Mouse (Mus musculus) limb, embryonic 14.5 days (tissue): Measurements from ENCODE around the gene Padi1. TPM values are rescaled to one million over a fixed set of nuclear protein-coding genes. Genes with fewer than 3 reads are reported as not detected.

Source experiments
- ATAC-seq: fragments of 200-750 bp; cut with Nextera tagmentation; 2 replicates; pipeline ENCODE4 v1.8.0; 2017; ENCODE audit warnings: low read depth, moderate number of reproducible peaks, moderate TSS enrichment; ENCODE audit not compliant: low FRiP score
- DNase-seq: peaks from one replicate; pipeline ENCODE4 v3.0.0-alpha.2; 2015; ENCODE audit warnings: low spot score
- H3K27ac ChIP-seq: fragments of 300-500 bp; sonication (generic); replicated peaks from 2 replicates; pipeline ENCODE4 v1.5.1; 2014; ENCODE audit warnings: low read depth, mild to moderate bottlenecking, low read length, moderate library complexity, mixed read lengths
- H3K27me3 ChIP-seq: fragments of 300-500 bp; sonication (generic); 2 replicates; pipeline ENCODE4 v1.6.1; 2014; ENCODE audit warnings: low read length, mixed read lengths; ENCODE audit not compliant: control insufficient read depth, insufficient read depth
- H3K36me3 ChIP-seq: fragments of 300-500 bp; sonication (generic); 2 replicates; pipeline ENCODE4 v1.6.1; 2014; ENCODE audit warnings: mild to moderate bottlenecking, low read length, moderate library complexity, mixed read lengths; ENCODE audit not compliant: control insufficient read depth, insufficient read depth
- H3K4me1 ChIP-seq: fragments of 300-500 bp; sonication (generic); 2 replicates; pipeline ENCODE4 v1.6.1; 2014; ENCODE audit warnings: antibody characterized with exemption, low read length, mixed read lengths; ENCODE audit not compliant: control insufficient read depth, insufficient read depth
- H3K4me2 ChIP-seq: fragments of 300-500 bp; sonication (generic); replicated peaks from 2 replicates; pipeline ENCODE4 v1.6.1; 2014; ENCODE audit warnings: low read depth, mild to moderate bottlenecking, low read length, moderate library complexity; ENCODE audit not compliant: severe bottlenecking
- H3K4me3 ChIP-seq: fragments of 300-500 bp; sonication (generic); replicated peaks from 2 replicates; pipeline ENCODE4 v1.5.1; 2014; ENCODE audit warnings: low read length
- H3K9ac ChIP-seq: fragments of 300-500 bp; sonication (generic); 2 replicates; pipeline ENCODE4 v1.6.1; 2014; ENCODE audit warnings: mild to moderate bottlenecking, low read depth, low read length, moderate library complexity; ENCODE audit not compliant: severe bottlenecking
- H3K9me3 ChIP-seq: fragments of 300-500 bp; sonication (generic); 2 replicates; pipeline ENCODE4 v1.6.1; 2016; ENCODE audit warnings: low read length; ENCODE audit not compliant: control insufficient read depth
- POLR2A ChIP-seq: fragments of 200-500 bp; IDR thresholded peaks from 2 replicates; pipeline ENCODE4 v1.8.0; 2012; ENCODE audit warnings: inconsistent platforms, mild to moderate bottlenecking, moderate library complexity, borderline replicate concordance; ENCODE audit not compliant: insufficient read depth, insufficient read length; ENCODE audit errors: extremely low read depth
- WGBS: fragments of 180-500 bp; shearing (Covaris S2); extraction: QIAGEN DNeasy Blood & Tissue Kit; methylation state at CpG from one replicate; pipeline ENCODE4 v1.1.7; 2014; 5-methylcytosine and 5-hydroxymethylcytosine counted together
- polyA plus RNA-seq, 2 experiments: library from polyadenylated mRNA; depleted of rRNA in 1 of 2; stranded (reverse) in 1 of 2; unstranded in 1 of 2; fragments of >200 nt; fragmentation: Nextera tagmentation in 1 of 2; extraction: Ambion mirVana in 1 of 2; gene quantifications; 2 replicates each; pipeline versions ENCODE4 v1.2.1 to v1.2.3; 2012 to 2014

The Padi1 gene
- polyA plus RNA-seq, 2 experiments = 0.10 to 0.25 TPM

- DNase-seq (no peak), ATAC-seq (no peak)
- Histone ChIP-seq H3K4me3 (no peak overlapping the region), H3K36me3 (no peaks in the 10 kb centered on the region), H3K4me2 (no peak overlapping the region), H3K9me3 (no peaks in the 10 kb centered on the region), H3K9ac (no peak overlapping the region), H3K27ac (no peak overlapping the region), H3K27me3 (no peaks in the 10 kb centered on the region), H3K4me1 (no peaks in the 10 kb centered on the region)
- 86% methylated on average over 6 of the region's 6 CpGs for WGBS
- no peak for TF ChIP-seq POLR2A
Measured at GRCm38 (mm10) chr4:140788264-140788663, 57.3 kb downstream of the Padi1 start.

GRCm38 (mm10) chr4:140787414-140787813, 58.2 kb downstream of the Padi1 start:
- H3K4me3 ChIP-seq = no peak overlapping the region
- H3K36me3 ChIP-seq = no peaks in the 10 kb centered on the region
- no peaks in the 10 kb centered on the region for H3K27me3 ChIP-seq
- 58% methylated on average over 4 of the region's 4 CpGs for WGBS
- DNase-seq = no peak
- H3K27ac ChIP-seq = no peak overlapping the region
- no peak for ATAC-seq
- no peak for TF ChIP-seq POLR2A
- no peak overlapping the region for H3K9ac ChIP-seq
- H3K9me3 ChIP-seq = no peaks in the 10 kb centered on the region
- H3K4me2 ChIP-seq = no peak overlapping the region
- H3K4me1 ChIP-seq = no peaks in the 10 kb centered on the region

- Histone ChIP-seq H3K4me2 (no peak overlapping the region), H3K27me3 (no peaks in the 10 kb centered on the region), H3K36me3 (no peaks in the 10 kb centered on the region), H3K4me1 (no peaks in the 10 kb centered on the region), H3K9me3 (no peaks in the 10 kb centered on the region), H3K4me3 (no peak overlapping the region), H3K27ac (no peak overlapping the region), H3K9ac (no peak overlapping the region)
- ATAC-seq (no peak), DNase-seq (no peak)
- no peak for TF ChIP-seq POLR2A
- WGBS = 79% methylated on average over 5 of the region's 5 CpGs
Measured at GRCm38 (mm10) chr4:140785217-140785616, 60.4 kb downstream of the Padi1 start.

GRCm38 (mm10) chr4:140784292-140784945, 61.2 kb downstream of the Padi1 start:
- no peaks in the 10 kb centered on the region for H3K4me1 ChIP-seq
- no peak overlapping the region for H3K4me3 ChIP-seq
- no peak overlapping the region for H3K4me2 ChIP-seq
- DNase-seq = no peak
- H3K27me3 ChIP-seq = no peaks in the 10 kb centered on the region
- no peaks in the 10 kb centered on the region for H3K9me3 ChIP-seq
- 98% methylated on average over 9 of the region's 9 CpGs for WGBS
- H3K9ac ChIP-seq = no peak overlapping the region
- no peak overlapping the region for H3K27ac ChIP-seq
- no peak for TF ChIP-seq POLR2A
- H3K36me3 ChIP-seq = no peaks in the 10 kb centered on the region
- no peak for ATAC-seq

- WGBS = 86% methylated on average over 9 of the region's 9 CpGs
- Histone ChIP-seq H3K4me2 (no peak overlapping the region), H3K36me3 (no peaks in the 10 kb centered on the region), H3K4me1 (no peaks in the 10 kb centered on the region), H3K27ac (no peak overlapping the region), H3K9me3 (no peaks in the 10 kb centered on the region), H3K27me3 (no peaks in the 10 kb centered on the region), H3K9ac (no peak overlapping the region), H3K4me3 (no peak overlapping the region)
- DNase-seq = no peak
- TF ChIP-seq POLR2A = no peak
- ATAC-seq = no peak
Measured at GRCm38 (mm10) chr4:140782821-140783220, 62.8 kb downstream of the Padi1 start.
